Mouse (Mus musculus) midbrain, embryonic 14.5 days (tissue): ENCODE measurements around the gene Shisa3. TPM values are rescaled to one million over a fixed set of nuclear protein-coding genes. Genes with fewer than 3 reads are reported as not detected.
A peak's percentile ranks its signal among the peaks of the same experiment; 100 is the strongest.

Experiments used
- ATAC-seq: fragments of 200-750 bp; cut with Nextera tagmentation; 2 replicates; pipeline ENCODE4 v1.8.0; 2017; ENCODE audit warnings: moderate number of reproducible peaks, moderate library complexity; ENCODE audit not compliant: low FRiP score, low TSS enrichment
- DNase-seq: peaks from one replicate; pipeline ENCODE4 v3.0.0-alpha.2; 2015
- H3K27ac ChIP-seq: fragments of 300-500 bp; sonication (generic); replicated peaks from 2 replicates; pipeline ENCODE4 v1.5.1; 2014; ENCODE audit warnings: mild to moderate bottlenecking, low read depth, low read length, moderate library complexity
- H3K27me3 ChIP-seq: fragments of 300-500 bp; sonication (generic); 2 replicates; pipeline ENCODE4 v1.6.1; 2014; ENCODE audit warnings: low read length, control low read depth, mixed read lengths; ENCODE audit not compliant: control insufficient read depth, insufficient read depth
- H3K36me3 ChIP-seq: fragments of 300-500 bp; sonication (generic); 2 replicates; pipeline ENCODE4 v1.6.1; 2014; ENCODE audit warnings: low read length, control low read depth; ENCODE audit not compliant: control insufficient read depth, insufficient read depth
- H3K4me1 ChIP-seq: fragments of 300-500 bp; sonication (generic); 2 replicates; pipeline ENCODE4 v1.6.1; 2014; ENCODE audit warnings: mild to moderate bottlenecking, antibody characterized with exemption, low read length, control low read depth; ENCODE audit not compliant: control insufficient read depth, insufficient read depth
- H3K4me2 ChIP-seq: fragments of 300-500 bp; sonication (generic); 2 replicates; pipeline ENCODE4 v1.6.1; 2014; ENCODE audit warnings: mild to moderate bottlenecking, low read length, moderate library complexity
- H3K4me3 ChIP-seq: fragments of 300-500 bp; sonication (generic); replicated peaks from 2 replicates; pipeline ENCODE4 v1.5.1; 2014; ENCODE audit warnings: low read depth, low read length
- H3K9ac ChIP-seq: fragments of 300-500 bp; sonication (generic); replicated peaks from 2 replicates; pipeline ENCODE4 v1.6.1; 2014; ENCODE audit warnings: mild to moderate bottlenecking, low read length, moderate library complexity
- H3K9me3 ChIP-seq: fragments of 300-500 bp; sonication (generic); 2 replicates; pipeline ENCODE4 v1.6.1; 2016; ENCODE audit warnings: low read length, control low read depth, mixed read lengths; ENCODE audit not compliant: control insufficient read depth
- WGBS: fragments of 180-500 bp; shearing (Covaris S2); extraction: QIAGEN DNeasy Blood & Tissue Kit; methylation state at CpG from one replicate; pipeline ENCODE4 v1.1.7; 2014; 5-methylcytosine and 5-hydroxymethylcytosine counted together
- polyA plus RNA-seq: library from polyadenylated mRNA; unstranded; fragments of >200 nt; fragmentation: Nextera tagmentation; extraction: Ambion mirVana; gene quantifications from 2 replicates; pipeline ENCODE4 v1.2.1, GENCODE M21; 2014

Gene Shisa3
- polyA plus RNA-seq, 1 experiment from 2014 or later = 32.7 TPM

DNA sequence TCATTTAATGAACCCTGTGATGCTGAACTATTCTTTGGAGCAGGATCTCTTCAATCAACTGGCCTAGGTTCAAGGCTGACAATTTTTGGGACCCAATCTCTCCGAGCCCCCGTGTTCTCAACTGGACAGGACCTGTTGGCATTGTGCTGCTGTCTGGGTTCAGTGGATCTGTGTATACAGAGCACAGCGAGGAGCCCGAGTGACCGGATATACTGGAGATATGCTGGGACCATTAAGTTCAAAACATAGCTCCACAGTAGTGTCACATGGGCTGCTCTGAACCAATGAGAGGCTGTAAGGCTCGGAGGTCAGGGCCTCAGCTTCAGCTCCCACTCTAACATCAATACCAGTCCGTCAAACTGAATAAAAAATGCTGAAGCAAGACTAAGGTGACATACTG lies 21.8 kb downstream of the Shisa3 start:
- no peaks in the 10 kb centered on the region for H3K9me3 ChIP-seq
- H3K27ac ChIP-seq = no peak overlapping the region
- no peak overlapping the region for H3K9ac ChIP-seq
- ATAC-seq (no peak), DNase-seq (no peak)
- no peak overlapping the region for H3K4me2 ChIP-seq
- no peak overlapping the region for H3K4me3 ChIP-seq
- peaks cover 38% of the 10 kb centered on the region for H3K27me3 ChIP-seq
- peaks cover 14% of the 10 kb centered on the region; the same call in 1 of the 2 replicates for H3K4me1 ChIP-seq
- peaks cover 13% of the 10 kb centered on the region; the same call in 1 of the 2 replicates for H3K36me3 ChIP-seq
- 79% methylated on average over 7 of the region's 7 CpGs for WGBS

DNA sequence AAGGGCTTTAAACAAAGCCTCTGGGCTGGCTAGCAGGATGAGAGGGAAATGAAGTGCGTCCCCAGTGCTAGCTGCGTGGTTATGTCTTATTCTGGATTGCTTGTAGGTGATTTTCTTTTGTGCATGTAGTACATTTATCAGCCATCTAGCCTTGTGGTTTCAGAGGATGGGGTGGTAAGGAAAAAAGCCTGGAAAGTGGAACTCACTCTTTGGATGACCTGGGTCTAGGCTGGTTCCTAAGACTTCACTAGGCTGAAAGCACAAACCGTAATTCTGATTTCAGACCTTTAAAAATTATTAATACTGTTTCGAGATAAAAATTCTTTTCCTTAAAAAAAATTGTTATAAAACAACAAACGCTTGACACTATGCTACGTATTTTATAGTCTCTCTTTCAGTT lies 22.2 kb downstream of the Shisa3 start:
- Histone ChIP-seq H3K4me1 (peaks cover 17% of the 10 kb centered on the region; the same call in 1 of the 2 replicates), H3K27ac (no peak overlapping the region), H3K4me2 (no peak overlapping the region), H3K4me3 (no peak overlapping the region), H3K36me3 (peaks cover 13% of the 10 kb centered on the region; the same call in 1 of the 2 replicates), H3K9me3 (no peaks in the 10 kb centered on the region), H3K27me3 (peaks cover 38% of the 10 kb centered on the region), H3K9ac (no peak overlapping the region)
- ATAC-seq (no peak), DNase-seq (no peak)
- whole genome bisulfite sequencing = 86% methylated on average over 6 of the region's 6 CpGs

DNA sequence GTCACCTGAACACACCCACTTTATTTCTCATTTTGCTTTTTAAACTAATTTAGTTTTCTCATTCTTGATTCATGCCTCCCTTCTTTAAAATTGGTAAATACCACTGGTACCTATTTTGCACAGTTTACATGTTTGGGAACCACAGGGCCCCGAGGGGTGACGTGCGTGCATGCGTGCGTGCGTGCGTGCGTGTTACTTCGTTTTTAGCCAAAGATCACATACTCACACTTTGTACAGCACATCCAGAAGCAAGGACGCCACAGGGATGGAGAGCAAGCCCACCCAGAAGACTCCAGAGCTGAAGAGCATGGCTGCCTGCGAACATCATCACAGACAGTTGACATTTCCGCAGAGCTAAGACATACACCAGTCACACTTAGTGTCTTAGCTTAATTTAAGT lies 23.6 kb downstream of the Shisa3 start:
- H3K4me2 ChIP-seq = no peak overlapping the region
- no peak overlapping the region for H3K9ac ChIP-seq
- peaks cover 17% of the 10 kb centered on the region; the same call in 1 of the 2 replicates for H3K4me1 ChIP-seq
- WGBS = 92% methylated on average over 12 of the region's 12 CpGs
- peaks cover 43% of the 10 kb centered on the region for H3K27me3 ChIP-seq
- no peak overlapping the region for H3K4me3 ChIP-seq
- ATAC-seq = no peak
- H3K36me3 ChIP-seq = peaks cover 13% of the 10 kb centered on the region; the same call in 1 of the 2 replicates
- DNase-seq = no peak
- H3K9me3 ChIP-seq = no peaks in the 10 kb centered on the region
- no peak overlapping the region for H3K27ac ChIP-seq

DNA sequence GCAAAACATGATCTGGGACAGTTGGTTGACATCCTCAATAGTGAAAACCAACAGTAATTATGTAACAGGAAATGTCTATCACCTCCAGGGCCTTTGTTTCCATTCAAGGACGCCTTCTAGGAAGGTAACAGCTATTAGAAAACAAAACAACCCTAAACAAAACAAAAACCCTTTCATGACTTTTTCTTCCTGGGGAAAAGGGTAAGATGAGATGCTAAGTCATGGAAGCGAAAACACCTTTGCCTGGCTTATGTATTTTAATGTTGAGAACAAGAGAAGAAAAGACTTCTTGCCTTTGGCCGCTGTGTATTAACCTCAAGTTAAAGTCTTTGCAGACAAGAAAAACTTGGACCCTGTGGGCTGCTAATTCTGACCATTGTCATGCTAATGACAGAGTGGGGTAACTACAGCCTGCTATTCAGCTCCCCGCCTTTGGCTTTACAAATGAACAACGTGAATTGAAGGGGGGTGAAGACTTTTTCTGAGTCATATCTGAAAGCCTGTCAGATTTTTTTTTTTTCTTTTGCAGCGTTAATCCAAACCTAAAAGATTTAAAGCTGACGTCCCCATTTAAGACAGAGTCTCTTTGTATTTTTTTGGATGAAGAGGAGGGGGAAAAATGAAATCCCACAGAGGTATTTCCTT lies 25.6 kb downstream of the Shisa3 start:
- H3K9ac ChIP-seq = no peak overlapping the region
- H3K27me3 ChIP-seq = peaks cover 55% of the 10 kb centered on the region
- ATAC-seq (peak; percentile 81; the same call in 1 of the 2 replicates), DNase-seq (peak; percentile 69)
- H3K4me3 ChIP-seq = no peak overlapping the region
- peaks cover 20% of the 10 kb centered on the region; the same call in 1 of the 2 replicates for H3K36me3 ChIP-seq
- no peaks in the 10 kb centered on the region for H3K9me3 ChIP-seq
- WGBS = 4% methylated on average over 7 of the region's 7 CpGs
- H3K4me1 ChIP-seq = peaks cover 17% of the 10 kb centered on the region; the same call in 1 of the 2 replicates
- H3K27ac ChIP-seq = 0 out of 2 replicates have a peak overlapping the region, but pooled peaks have one; percentile 9
- peak overlapping the region; percentile 27; the same call in 1 of the 2 replicates for H3K4me2 ChIP-seq

DNA sequence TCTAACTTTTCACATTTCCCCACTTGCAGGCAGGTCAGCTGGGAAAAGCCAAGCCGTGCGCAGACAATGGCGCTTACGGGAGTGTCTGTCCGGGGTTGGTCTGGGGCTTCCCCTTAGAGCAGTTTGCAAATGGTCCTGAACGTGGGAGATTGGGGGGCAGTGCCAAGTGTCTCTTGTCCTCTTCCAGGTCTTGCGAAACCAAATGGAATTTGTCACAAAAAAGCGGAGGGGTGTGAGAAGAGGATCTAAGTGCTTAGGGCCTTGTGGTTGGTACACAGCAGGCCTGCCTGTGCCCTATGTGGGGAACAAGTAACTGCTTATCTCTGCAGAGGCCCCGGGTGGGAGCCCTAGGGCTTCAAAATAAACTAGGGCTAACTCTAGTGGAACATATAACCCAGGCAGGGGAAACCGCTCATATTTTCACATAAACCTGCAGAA lies 26.2 kb downstream of the Shisa3 start:
- Histone ChIP-seq H3K4me3 (no peak overlapping the region), H3K27ac (peak overlapping the region; percentile 9; the same call in 1 of the 2 replicates), H3K36me3 (peaks cover 18% of the 10 kb centered on the region; the same call in 1 of the 2 replicates), H3K27me3 (peaks cover 55% of the 10 kb centered on the region), H3K4me2 (peak overlapping the region; percentile 27; the same call in 1 of the 2 replicates), H3K9ac (no peak overlapping the region), H3K4me1 (peaks cover 17% of the 10 kb centered on the region; the same call in 1 of the 2 replicates), H3K9me3 (no peaks in the 10 kb centered on the region)
- WGBS = 5% methylated on average over 10 of the region's 10 CpGs
- DNase-seq (peak; percentile 64), ATAC-seq (peak; percentile 75)

DNA sequence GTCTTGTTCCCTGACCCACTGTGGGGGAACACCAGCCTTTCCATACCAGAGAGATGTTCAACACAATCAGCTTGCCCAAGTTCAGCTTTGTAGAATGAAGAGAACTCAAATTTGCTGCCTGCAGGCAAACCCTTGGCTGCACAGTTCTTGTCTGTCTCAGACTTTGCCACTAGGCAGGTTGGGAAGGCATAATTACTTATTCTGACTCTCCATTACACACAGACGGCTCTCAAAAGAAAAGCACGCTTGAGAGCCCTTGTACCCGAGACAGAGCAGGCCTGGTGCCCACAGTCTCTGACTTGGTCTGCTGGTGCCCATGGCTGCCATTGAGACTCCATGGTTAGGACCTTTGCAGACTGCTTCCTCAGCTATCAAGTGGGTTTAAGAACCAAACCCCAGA lies 26.7 kb downstream of the Shisa3 start:
- Histone ChIP-seq H3K4me2 (no peak overlapping the region), H3K36me3 (0 out of 2 replicates have a peak, but pooled peaks cover 13% of the 10 kb centered on the region), H3K4me3 (no peak overlapping the region), H3K9ac (no peak overlapping the region), H3K9me3 (no peaks in the 10 kb centered on the region), H3K4me1 (peaks cover 17% of the 10 kb centered on the region; the same call in 1 of the 2 replicates), H3K27me3 (peaks cover 55% of the 10 kb centered on the region), H3K27ac (peak overlapping the region; percentile 6; the same call in 1 of the 2 replicates)
- ATAC-seq (peak; percentile 27; the same call in 1 of the 2 replicates), DNase-seq (peak; percentile 41)
- WGBS = 3% methylated on average over 3 of the region's 3 CpGs

DNA sequence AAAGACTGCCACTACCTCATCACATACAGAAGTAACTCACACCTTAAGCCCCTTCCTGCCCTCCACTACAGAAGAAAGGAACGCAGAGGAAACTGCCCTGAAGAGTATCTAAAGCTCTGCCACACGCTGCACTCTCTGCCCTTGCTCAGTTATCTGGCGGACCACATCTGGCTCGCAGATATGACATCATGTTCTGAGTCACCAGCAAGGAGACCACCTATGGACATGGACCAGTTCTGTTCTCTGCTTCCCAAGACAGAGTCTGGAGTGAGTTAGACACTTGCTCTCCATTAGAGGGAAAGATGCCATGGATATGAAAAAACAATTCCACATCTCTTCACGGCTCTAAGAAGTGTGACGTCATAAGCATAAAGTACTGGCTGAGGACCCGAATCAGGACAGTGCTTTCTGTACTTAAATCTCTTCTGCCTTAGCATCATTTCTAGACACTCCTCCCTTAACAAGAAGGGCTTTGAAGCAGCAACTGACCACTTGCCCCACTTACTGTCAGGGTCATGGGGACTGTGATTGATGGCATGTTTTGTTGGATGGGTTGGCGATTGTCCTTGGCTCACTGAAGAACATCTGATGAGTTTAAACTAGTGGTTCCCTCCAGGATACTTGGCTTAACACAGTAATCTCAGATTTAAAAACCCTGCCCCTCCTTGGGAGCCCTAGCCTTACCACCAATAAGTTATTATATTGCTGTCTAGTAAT lies 33.1 kb downstream of the Shisa3 start:
- Histone ChIP-seq H3K9ac (no peak overlapping the region), H3K36me3 (peaks cover 23% of the 10 kb centered on the region), H3K4me1 (no peaks in the 10 kb centered on the region), H3K9me3 (no peaks in the 10 kb centered on the region), H3K4me3 (no peak overlapping the region), H3K4me2 (no peak overlapping the region), H3K27ac (no peak overlapping the region), H3K27me3 (peaks cover 92% of the 10 kb centered on the region)
- ATAC-seq (no peak), DNase-seq (no peak)
- 91% methylated on average over 8 of the region's 8 CpGs for WGBS

DNA sequence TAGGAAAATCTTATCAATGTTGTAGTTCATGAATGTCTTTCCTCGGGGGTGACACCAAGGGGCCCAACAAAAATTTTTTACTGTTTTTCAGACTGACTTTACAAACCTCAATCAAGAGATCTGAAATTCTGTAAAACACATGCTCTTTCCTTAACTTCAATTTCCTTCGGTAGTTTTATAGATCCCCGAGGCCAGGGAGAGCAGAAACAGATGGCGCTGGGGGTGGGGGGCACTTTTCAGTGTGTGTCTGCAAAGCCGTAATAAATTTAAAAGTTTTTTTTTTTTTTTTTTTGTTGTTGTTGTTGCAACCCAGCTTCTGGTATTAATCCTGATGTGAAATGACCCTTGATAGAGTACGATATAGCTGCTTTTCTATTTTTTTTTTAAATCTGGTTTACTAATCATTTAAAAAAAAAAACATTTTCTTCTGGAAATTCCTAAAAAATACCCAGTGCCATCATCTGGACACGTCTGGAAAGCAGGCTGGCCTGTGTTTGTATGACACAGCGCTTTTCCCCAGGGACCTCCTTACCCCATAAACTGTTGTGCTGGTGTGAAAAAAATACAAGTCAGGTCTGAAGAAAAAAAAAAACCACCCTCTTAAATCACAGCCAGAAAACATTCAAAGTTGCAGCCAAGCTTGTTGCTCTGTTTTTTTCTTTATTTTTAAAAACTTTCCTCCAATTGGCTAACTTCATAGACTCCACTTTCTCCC lies 33.9 kb downstream of the Shisa3 start:
- no peak for ATAC-seq
- Histone ChIP-seq H3K9ac (no peak overlapping the region), H3K27ac (no peak overlapping the region), H3K36me3 (peaks cover 26% of the 10 kb centered on the region), H3K27me3 (peaks cover 92% of the 10 kb centered on the region), H3K4me2 (no peak overlapping the region), H3K4me1 (no peaks in the 10 kb centered on the region), H3K4me3 (no peak overlapping the region), H3K9me3 (no peaks in the 10 kb centered on the region)
- DNase-seq = no peak
- WGBS = 87% methylated on average over 8 of the region's 8 CpGs
